Mouse (Mus musculus): ENCODE results near the gene Sult1c2. TPM values are rescaled to one million over a fixed set of nuclear protein-coding genes. Genes with fewer than 3 reads are reported as not detected.
"Not testable (repeated sequence)": the region's sequence is repeated elsewhere in the genome, so short reads cannot be mapped to it uniquely, and the experiment has no call there.

Sult1c2 gene
- not detected in 2 replicates for polyA plus RNA-seq (2011; ENCODE audit: insufficient read depth, insufficient read length, low replicate concordance, missing spikeins)

DNA sequence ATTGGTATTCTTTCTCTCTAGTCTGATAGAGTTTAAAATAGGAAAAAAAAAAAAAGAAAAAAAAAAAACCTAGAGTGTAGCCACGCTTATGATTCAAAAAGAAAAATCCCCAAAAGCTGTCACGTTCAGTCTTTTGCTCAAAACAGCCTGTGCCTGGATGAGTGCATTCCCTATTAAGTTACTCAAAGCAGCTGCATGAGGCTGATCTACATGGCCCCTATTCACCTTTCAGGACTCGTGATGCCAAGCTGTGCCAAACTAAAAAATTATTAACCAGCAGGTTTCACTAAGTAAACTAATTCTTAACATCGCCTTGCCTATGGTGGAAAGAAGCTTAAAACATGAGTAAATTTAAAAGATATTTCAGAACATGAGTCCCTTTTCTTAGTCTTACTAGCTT is at the start of gene Sult1c2:
TSS of gene Sult1c2 (minus strand) at position 134 of the 400 bp plus-strand sequence.
- H3K4me1 ChIP-seq (ENCODE audit: control insufficient read depth, insufficient read depth, low read length) = no peaks in the 10 kb centered on the region
- no peak within 1 kb of the TSS for H3K4me3 ChIP-seq (replicated peaks; ENCODE audit: control insufficient read depth, low read depth, low read length)
- no peak within 1 kb of the TSS for H3K27ac ChIP-seq (ENCODE audit: control insufficient read depth, insufficient read depth, low read depth, low read length, poor library complexity)
- no peak for TF ChIP-seq CTCF (IDR thresholded peaks at IDR 0.05; ENCODE audit: control insufficient read depth, insufficient read depth, low read length)
- no peak for TF ChIP-seq POLR2A (IDR thresholded peaks at IDR 0.05; ENCODE audit: borderline replicate concordance, control insufficient read depth, low read depth, low read length)
- 72% methylated on average over 4 of the region's 4 CpGs for WGBS

DNA sequence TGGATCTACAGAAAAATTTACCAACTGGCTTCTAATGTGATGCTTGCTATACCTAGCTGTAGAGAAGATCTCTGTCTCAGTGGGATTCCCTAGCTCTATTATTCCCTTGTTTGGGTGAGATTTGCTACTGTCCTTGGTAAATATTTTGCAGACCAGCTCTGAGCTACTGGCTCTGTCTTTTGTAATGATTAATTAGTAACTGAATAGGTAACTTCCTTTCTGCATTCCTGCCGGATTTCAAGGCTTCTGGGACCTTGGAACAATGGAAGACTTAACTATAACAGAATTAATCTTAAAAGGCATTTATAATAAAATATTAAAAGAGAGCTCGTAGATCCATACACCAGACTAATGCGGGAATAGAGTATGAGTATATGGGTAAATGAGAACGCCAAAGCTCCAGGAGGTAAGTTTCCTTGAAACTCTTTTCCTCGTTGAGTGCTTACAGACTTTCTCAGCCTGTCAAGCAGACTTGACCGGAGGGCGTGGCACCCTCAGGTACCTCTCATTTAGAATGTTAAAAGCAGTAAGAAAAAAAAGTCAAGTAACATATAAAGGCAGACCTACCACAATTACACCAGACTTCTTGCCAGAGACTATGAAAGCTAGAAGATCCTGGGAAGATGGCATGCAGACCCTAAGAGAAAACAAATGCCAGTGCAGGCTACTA is 33.0 kb upstream of the Sult1c2 start:
- 72% methylated on average over 7 of the region's 7 CpGs for WGBS
- H3K4me3 ChIP-seq (replicated peaks; ENCODE audit: control insufficient read depth, low read depth, low read length); H3K27ac ChIP-seq (ENCODE audit: control insufficient read depth, insufficient read depth, low read depth, low read length, poor library complexity); H3K4me1 ChIP-seq (ENCODE audit: control insufficient read depth, insufficient read depth, low read length): not testable (repeated sequence)

DNA sequence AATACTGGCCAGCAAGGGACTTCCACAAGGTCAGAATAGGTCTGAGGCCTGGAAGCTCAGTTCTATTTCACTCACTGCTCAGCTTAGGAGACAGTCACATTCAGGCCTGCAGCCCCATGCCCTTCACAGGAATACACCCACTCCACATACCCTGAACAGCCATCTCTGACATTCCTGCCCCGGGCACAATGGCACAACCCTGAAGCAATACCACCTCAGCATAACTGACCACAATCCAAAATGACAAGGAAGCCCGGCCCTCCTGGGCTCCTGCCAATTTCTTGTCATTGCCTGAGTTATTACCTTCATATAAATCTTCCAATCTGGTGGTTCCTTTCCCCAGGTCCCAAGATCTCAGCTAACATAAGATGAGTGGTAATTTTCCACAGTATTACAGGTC is 28.3 kb upstream of the Sult1c2 start:
- no peak overlapping the region for H3K4me3 ChIP-seq (replicated peaks; ENCODE audit: control insufficient read depth, low read depth, low read length)
- H3K27ac ChIP-seq (ENCODE audit: control insufficient read depth, insufficient read depth, low read depth, low read length, poor library complexity) = no peak overlapping the region
- H3K4me1 ChIP-seq (ENCODE audit: control insufficient read depth, insufficient read depth, low read length) = no peaks in the 10 kb centered on the region
- TF ChIP-seq POLR2A (IDR thresholded peaks at IDR 0.05; ENCODE audit: borderline replicate concordance, control insufficient read depth, low read depth, low read length) (no peak), CTCF (IDR thresholded peaks at IDR 0.05; ENCODE audit: control insufficient read depth, insufficient read depth, low read length) (no peak)
- 71% methylated on average over 2 of the region's 2 CpGs for whole genome bisulfite sequencing

DNA sequence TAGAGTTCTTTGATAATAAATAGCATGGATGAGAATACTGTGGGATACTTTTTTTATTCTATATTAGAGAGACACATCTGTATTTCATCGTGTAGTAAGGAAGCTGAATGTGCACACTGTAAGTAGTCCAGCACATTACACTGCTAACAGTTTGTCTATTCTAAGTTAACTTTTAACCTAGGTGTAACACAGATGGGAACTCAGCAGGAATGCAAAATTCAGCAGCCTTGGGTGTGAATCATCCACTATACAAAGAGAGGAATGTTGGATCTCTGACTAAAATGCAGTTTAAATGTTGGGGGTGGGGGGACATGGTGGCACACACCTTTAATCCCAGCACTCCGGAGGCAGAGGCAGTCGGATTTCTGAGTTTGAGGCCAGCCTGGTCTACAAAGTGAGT is 26.1 kb upstream of the Sult1c2 start:
- H3K4me1 ChIP-seq (ENCODE audit: control insufficient read depth, insufficient read depth, low read length) = no peaks in the 10 kb centered on the region
- WGBS = 69% methylated on average over 3 of the region's 3 CpGs

DNA sequence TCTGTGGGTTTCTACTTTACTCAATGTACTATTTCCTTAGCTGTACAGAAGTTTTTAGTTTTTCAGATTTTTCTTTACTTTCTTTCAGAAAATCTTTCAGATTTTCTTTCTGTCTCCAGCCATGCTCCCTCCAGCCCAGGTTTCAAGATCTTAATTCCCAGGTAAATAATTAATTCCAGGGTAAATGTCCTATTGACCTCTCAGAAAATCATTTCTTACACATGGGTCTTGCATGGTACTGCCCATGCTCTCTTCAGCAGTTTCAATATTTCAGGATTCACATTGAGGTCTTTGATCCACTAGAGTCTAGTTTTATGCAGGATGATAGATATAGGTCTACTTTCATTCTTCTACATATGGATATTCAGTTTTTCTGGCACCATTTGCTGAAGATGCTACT is 23.8 kb upstream of the Sult1c2 start:
- H3K27ac ChIP-seq (ENCODE audit: control insufficient read depth, insufficient read depth, low read depth, low read length, poor library complexity) = no peak overlapping the region
- H3K4me1 ChIP-seq (ENCODE audit: control insufficient read depth, insufficient read depth, low read length) = no peaks in the 10 kb centered on the region
- H3K4me3 ChIP-seq (replicated peaks; ENCODE audit: control insufficient read depth, low read depth, low read length) = no peak overlapping the region
- no peak for TF ChIP-seq POLR2A (IDR thresholded peaks at IDR 0.05; ENCODE audit: borderline replicate concordance, control insufficient read depth, low read depth, low read length)
- no peak for TF ChIP-seq CTCF (IDR thresholded peaks at IDR 0.05; ENCODE audit: control insufficient read depth, insufficient read depth, low read length)

More for the DNA sequence above, 26.1 kb upstream of the Sult1c2 start:
- Histone ChIP-seq H3K27ac (ENCODE audit: control insufficient read depth, insufficient read depth, low read depth, low read length, poor library complexity) (no peak overlapping the region), H3K4me3 (replicated peaks; ENCODE audit: control insufficient read depth, low read depth, low read length) (no peak overlapping the region)
- TF ChIP-seq CTCF (IDR thresholded peaks at IDR 0.05; ENCODE audit: control insufficient read depth, insufficient read depth, low read length) (no peak), POLR2A (IDR thresholded peaks at IDR 0.05; ENCODE audit: borderline replicate concordance, control insufficient read depth, low read depth, low read length) (no peak)

DNA sequence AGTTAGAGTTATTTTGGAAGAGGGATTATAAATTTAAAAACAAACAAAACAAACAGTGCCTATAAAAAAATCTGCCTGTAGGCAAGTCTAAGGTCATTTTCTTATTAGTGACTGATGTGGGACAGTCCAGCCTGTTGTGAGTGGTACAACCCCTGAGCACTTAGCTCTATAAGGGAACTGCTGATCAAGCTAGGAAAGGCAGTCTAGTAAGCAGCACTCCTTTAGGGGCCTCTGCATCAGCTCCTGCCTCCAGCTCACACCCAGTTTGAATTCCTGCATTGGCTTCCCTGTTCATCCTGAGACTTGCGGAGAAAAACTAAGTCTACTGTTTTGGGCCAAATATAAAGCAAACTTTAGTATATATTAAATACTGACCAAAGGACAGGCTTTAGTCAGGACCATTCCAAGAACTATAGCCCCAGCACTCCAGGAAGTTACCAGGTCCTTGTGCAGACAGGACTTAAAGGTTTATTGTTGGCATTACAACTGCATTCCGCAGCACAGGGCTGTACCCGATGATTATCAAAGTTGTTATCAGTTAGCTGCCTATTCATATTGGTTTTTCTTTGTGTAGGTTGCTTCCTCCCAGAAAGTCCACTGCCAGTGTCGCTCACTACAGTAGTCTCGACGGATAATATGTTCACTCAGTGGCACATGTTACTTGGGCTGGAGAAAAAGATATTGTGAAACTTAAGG is 19.3 kb upstream of the Sult1c2 start:
- Histone ChIP-seq H3K27ac (ENCODE audit: control insufficient read depth, insufficient read depth, low read depth, low read length, poor library complexity) (no peak overlapping the region), H3K4me3 (replicated peaks; ENCODE audit: control insufficient read depth, low read depth, low read length) (no peak overlapping the region), H3K4me1 (ENCODE audit: control insufficient read depth, insufficient read depth, low read length) (no peaks in the 10 kb centered on the region)
- WGBS = 54% methylated on average over 6 of the region's 6 CpGs
- TF ChIP-seq CTCF (IDR thresholded peaks at IDR 0.05; ENCODE audit: control insufficient read depth, insufficient read depth, low read length) (no peak), POLR2A (IDR thresholded peaks at IDR 0.05; ENCODE audit: borderline replicate concordance, control insufficient read depth, low read depth, low read length) (no peak)

DNA sequence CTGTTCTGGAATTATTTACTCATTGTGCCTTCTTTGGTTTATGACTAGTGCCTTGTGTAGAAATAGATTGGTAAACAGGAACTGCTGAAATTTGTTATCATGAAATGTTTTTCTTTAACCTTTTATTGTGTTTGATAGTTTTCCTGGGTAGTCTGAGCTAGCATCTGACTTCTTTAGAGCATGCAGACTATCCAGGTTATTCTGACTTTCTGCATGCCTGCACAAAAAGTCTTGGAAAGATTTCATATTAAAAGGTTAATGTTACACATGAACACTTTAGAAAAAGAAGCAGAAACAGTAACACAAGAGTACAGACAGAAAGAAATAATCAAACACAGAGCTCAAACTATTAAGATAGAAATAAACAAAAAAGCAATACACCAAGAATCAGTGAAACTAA is 14.4 kb upstream of the Sult1c2 start:
- Histone ChIP-seq H3K4me1 (ENCODE audit: control insufficient read depth, insufficient read depth, low read length) (no peaks in the 10 kb centered on the region), H3K27ac (ENCODE audit: control insufficient read depth, insufficient read depth, low read depth, low read length, poor library complexity) (no peak overlapping the region)
- TF ChIP-seq CTCF (IDR thresholded peaks at IDR 0.05; ENCODE audit: control insufficient read depth, insufficient read depth, low read length) = no peak

DNA sequence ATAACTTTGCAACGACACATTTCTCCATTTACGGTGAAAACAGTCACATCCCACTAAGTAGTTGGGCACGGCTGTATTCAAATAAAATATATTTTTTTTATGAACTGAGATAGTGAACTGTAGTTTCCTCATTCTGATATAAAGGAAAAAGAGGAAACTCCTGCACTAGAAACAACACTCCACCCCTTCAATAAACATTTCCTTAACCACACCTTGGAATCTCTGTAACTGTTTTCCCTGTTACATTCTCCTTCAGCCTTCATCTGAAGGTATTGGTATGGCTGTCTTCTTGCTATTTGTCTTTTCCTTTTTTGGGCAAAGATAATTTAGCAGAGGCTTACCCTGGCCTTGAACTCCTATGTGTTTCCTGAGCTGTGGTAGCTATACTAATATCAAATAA is 8.9 kb upstream of the Sult1c2 start:
- WGBS = 79% methylated on average over 3 of the region's 3 CpGs
- TF ChIP-seq POLR2A (IDR thresholded peaks at IDR 0.05; ENCODE audit: borderline replicate concordance, control insufficient read depth, low read depth, low read length) (no peak), CTCF (IDR thresholded peaks at IDR 0.05; ENCODE audit: control insufficient read depth, insufficient read depth, low read length) (no peak)
- Histone ChIP-seq H3K4me3 (replicated peaks; ENCODE audit: control insufficient read depth, low read depth, low read length) (no peak overlapping the region), H3K27ac (ENCODE audit: control insufficient read depth, insufficient read depth, low read depth, low read length, poor library complexity) (no peak overlapping the region), H3K4me1 (ENCODE audit: control insufficient read depth, insufficient read depth, low read length) (no peaks in the 10 kb centered on the region)

More for the DNA sequence above, 14.4 kb upstream of the Sult1c2 start:
- H3K4me3 ChIP-seq (replicated peaks; ENCODE audit: control insufficient read depth, low read depth, low read length) = no peak overlapping the region

DNA sequence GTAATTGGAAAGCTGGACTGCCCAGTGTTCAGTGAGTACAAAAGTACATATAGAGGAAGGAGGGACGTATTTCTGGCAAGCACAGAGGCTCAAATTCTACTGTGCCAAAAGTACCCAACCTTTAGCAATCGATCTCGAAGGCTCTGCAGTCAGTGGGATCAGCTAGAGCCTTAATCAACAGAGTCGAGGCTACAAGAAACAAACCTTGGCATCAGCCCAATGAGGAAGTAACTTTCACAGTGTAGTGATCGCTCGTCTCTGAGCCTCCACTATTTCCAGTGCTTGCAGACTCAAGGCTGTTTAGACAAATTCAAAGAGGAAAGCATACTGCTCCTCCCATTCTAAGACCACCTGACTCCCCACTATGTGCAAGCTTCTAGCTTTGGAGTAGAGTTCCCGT is 343 bp downstream of the Sult1c2 start:
- Histone ChIP-seq H3K27ac (ENCODE audit: control insufficient read depth, insufficient read depth, low read depth, low read length, poor library complexity) (no peak overlapping the region), H3K4me1 (ENCODE audit: control insufficient read depth, insufficient read depth, low read length) (no peaks in the 10 kb centered on the region), H3K4me3 (replicated peaks; ENCODE audit: control insufficient read depth, low read depth, low read length) (no peak overlapping the region)
- WGBS = 50% methylated on average over 7 of the region's 7 CpGs
- TF ChIP-seq CTCF (IDR thresholded peaks at IDR 0.05; ENCODE audit: control insufficient read depth, insufficient read depth, low read length) (no peak), POLR2A (IDR thresholded peaks at IDR 0.05; ENCODE audit: borderline replicate concordance, control insufficient read depth, low read depth, low read length) (no peak)
